In genomic region chr7:37893885-37894284, GRCm38 (mm10) we compare ENCODE assay signal across 8 mouse cellular contexts.
A peak's percentile ranks its signal among the peaks of the same experiment; 100 is the strongest.
DNase-seq lines count a peak whose midpoint lies in the region; ATAC-seq and TF ChIP-seq lines count a peak whose summit lies in the region.

No protein-coding gene starts in this region.

- no peaks in the 10 kb centered on the region for H3K27me3 ChIP-seq in heart, postnatal 0 days (ENCODE audit: control insufficient read depth, insufficient read depth, low read length)
- no peaks in the 10 kb centered on the region for H3K27me3 ChIP-seq in neural tube, embryonic 15.5 days (replicated peaks)

- no peak for TF ChIP-seq EP300 in heart, postnatal 0 days (IDR thresholded peaks at IDR 0.05; ENCODE audit: low read depth)

- H3K9me3 ChIP-seq in heart, postnatal 0 days (replicated peaks; ENCODE audit: control insufficient read depth, low read length) = no peaks in the 10 kb centered on the region
- no peaks in the 10 kb centered on the region for H3K9me3 ChIP-seq in neural tube, embryonic 15.5 days (replicated peaks)

- H3K9ac ChIP-seq in heart, postnatal 0 days (replicated peaks; ENCODE audit: low read depth, low read length) = no peak overlapping the region
- H3K9ac ChIP-seq in neural tube, embryonic 15.5 days (replicated peaks) = no peak overlapping the region

- H3K36me3 ChIP-seq in heart, postnatal 0 days (replicated peaks; ENCODE audit: control insufficient read depth, insufficient read depth, low read length) = no peaks in the 10 kb centered on the region
- H3K36me3 ChIP-seq in neural tube, embryonic 15.5 days = no peaks in the 10 kb centered on the region

- TF ChIP-seq CTCF in heart, postnatal 0 days (IDR thresholded peaks at IDR 0.05; ENCODE audit: low read depth) = peak; percentile 48

- H3K27ac ChIP-seq in heart, postnatal 0 days (ENCODE audit: low read depth) = no peak overlapping the region
- H3K27ac ChIP-seq in neural tube, embryonic 15.5 days (replicated peaks) = no peak overlapping the region

- H3K4me1 ChIP-seq in heart, postnatal 0 days (ENCODE audit: control insufficient read depth, insufficient read depth) = no peaks in the 10 kb centered on the region
- H3K4me1 ChIP-seq in neural tube, embryonic 15.5 days = no peaks in the 10 kb centered on the region

- H3K4me3 ChIP-seq in heart, postnatal 0 days (ENCODE audit: low read depth, low read length) = no peak overlapping the region
- no peak overlapping the region for H3K4me3 ChIP-seq in neural tube, embryonic 15.5 days (replicated peaks)

- no peak for DNase-seq in heart, postnatal 0 days (ENCODE audit: low spot score)
- no peak for DNase-seq in heart, adult 9 months (ENCODE audit: low spot score in 2 of 2)
- DNase-seq in neural tube, embryonic 10.5 days (ENCODE audit: extremely low spot score, low spot score) = peak; percentile 49
- peak; percentile 11 for DNase-seq in c-Kit-positive CD71-positive TER-119-negative erythroid progenitor cells, embryonic 14.5 days (ENCODE audit: low read depth)
- DNase-seq in thymus, postnatal 0 days (ENCODE audit: low spot score) = peak; percentile 27
- DNase-seq in urinary bladder, adult 2 months (ENCODE audit: low spot score) = no peak
- DNase-seq in left cerebral cortex, adult 9 months (ENCODE audit: low spot score in 2 of 2) = no peak

- no peak overlapping the region for H3K4me2 ChIP-seq in heart, postnatal 0 days (ENCODE audit: low read depth, low read length)
- H3K4me2 ChIP-seq in neural tube, embryonic 15.5 days = no peak overlapping the region

- ATAC-seq in heart, postnatal 0 days (ENCODE audit: insufficient read depth, low read depth) = no peak
- no peak for ATAC-seq in neural tube, embryonic 15.5 days (ENCODE audit: low FRiP score)

- 82% methylated on average over 6 of the region's 6 CpGs for WGBS in heart, postnatal 0 days
- WGBS in neural tube, embryonic 15.5 days = 78% methylated on average over 6 of the region's 6 CpGs

Comparison
In these comparisons a context has a peak if more than half of its experiments do, and no peak if none do; other contexts are left out.
1. DNase-seq: peak in neural tube, embryonic 10.5 days (single experiment), c-Kit-positive CD71-positive TER-119-negative erythroid progenitor cells, embryonic 14.5 days (single experiment) and thymus, postnatal 0 days (single experiment); none in heart, postnatal 0 days (single experiment), heart, adult 9 months (0 of 2), urinary bladder, adult 2 months (single experiment) and left cerebral cortex, adult 9 months (0 of 2).